Mouse (Mus musculus): ENCODE results near the gene Irf2bpl. TPM values are rescaled to one million over a fixed set of nuclear protein-coding genes. Genes with fewer than 3 reads are reported as not detected.

Gene Irf2bpl
- total RNA-seq, 2 experiments from 2014 or later, result 0.77 TPM; not detected in 1

DNA sequence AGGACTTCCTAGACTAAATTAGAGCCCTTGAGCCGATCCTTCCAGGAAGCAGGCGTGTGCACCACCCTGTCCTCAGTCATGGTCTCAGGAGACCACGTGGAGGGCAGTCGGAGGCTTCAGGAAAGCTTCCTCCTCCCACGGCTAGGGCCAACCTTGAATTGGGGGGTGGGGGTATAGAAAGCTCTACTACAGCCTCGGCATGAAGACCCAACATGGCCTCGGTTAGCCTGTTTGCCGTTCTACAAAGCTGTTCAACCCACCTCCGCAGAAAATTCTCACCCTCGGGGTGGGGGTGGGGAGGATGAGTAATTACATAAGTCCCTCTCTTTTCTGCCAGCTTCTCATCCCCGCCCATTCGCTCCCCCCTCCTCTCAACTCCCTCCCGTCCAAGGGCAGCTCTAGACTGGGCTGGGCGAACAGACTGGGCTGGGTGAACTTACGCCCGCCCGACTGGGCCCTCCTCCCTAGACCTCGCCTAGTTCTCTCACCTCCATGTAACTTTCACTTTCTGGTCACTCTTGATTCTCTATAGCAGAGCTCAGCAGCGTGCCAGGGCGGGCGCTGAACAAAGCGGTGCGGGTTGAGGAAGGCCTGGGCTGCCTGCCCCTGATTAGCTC, 48.1 kb downstream of the Irf2bpl start:
- peak; percentile 85 for ATAC-seq (replicated peaks; ENCODE audit: low FRiP score, poor library complexity, severe bottlenecking)

DNA sequence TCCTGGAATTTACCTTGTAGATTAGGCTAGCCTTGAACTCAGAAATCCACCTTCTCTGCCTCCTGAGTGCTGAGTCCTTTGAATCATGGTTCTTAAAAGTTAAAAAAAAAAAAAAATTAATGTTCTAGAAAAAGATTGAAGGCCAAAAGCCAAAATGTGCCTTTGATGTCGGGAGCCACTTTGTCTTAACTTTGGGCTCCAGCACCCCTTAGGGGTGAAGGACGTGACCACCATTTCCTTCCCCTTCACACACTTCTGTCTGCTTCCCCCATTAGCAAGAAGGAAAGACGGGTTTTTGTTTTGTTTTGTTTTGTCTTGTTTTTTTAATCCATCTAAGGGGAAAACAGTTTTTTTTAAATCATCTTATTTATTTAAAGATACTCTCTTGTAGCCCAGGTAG, 48.7 kb downstream of the Irf2bpl start:
- ATAC-seq (replicated peaks; ENCODE audit: low FRiP score, poor library complexity, severe bottlenecking), result no peak

- ATAC-seq (replicated peaks; ENCODE audit: low FRiP score, poor library complexity, severe bottlenecking), result no peak
Measured at GRCm38 (mm10) chr12:86834416-86834772, 50.2 kb downstream of the Irf2bpl start.

- ATAC-seq (replicated peaks; ENCODE audit: low FRiP score, poor library complexity, severe bottlenecking), result peak; percentile 44
Measured at GRCm38 (mm10) chr12:86833711-86834415, 50.7 kb downstream of the Irf2bpl start.

DNA sequence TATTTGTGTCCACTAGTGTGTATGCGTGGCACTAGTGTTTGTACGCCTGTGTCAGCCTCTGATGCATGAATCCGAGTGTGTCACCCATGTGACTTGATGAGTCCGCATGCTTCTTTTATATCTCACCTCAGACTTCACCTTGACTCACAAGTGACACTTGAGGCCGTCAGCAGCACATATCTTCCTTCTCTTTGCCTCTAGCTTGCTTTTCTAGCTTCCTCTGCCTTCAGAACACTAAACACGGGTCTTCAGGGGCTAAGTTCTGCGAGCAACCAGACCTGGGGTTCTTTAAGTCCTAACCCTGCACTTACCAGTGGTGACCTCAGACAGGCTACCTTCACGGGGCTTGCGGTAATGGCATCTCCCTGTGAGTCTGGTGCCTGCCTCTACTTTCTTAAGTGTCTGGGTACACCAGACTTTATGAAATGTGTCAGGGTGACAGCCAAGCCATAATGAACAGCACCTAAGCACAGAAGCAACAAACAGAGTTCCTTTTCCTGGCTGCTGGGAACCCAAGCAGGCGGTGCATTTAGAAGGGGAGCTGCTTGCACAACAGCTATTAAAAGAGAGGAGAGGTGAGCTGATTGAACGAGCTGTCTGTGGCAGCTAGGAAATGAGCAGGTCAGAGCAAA, 51.9 kb downstream of the Irf2bpl start:
- ATAC-seq (replicated peaks; ENCODE audit: low FRiP score, poor library complexity, severe bottlenecking), result peak; percentile 8; the same call in 1 of the 2 replicates

- peak; percentile 56 for ATAC-seq (replicated peaks; ENCODE audit: low FRiP score, poor library complexity, severe bottlenecking)
Measured at GRCm38 (mm10) chr12:86831591-86832550, 52.7 kb downstream of the Irf2bpl start.

Other genes with a start within 250 kb of the Irf2bpl start
- not detected in 2 replicates for gene Vash1, start 206.1 kb downstream of the Irf2bpl start, total RNA-seq (2015; ENCODE audit: low replicate concordance)
- gene Vash1, start 206.1 kb downstream of the Irf2bpl start, total RNA-seq (2017; ENCODE audit: low replicate concordance), result not detected in 2 replicates
- not detected in 2 replicates for gene Angel1, start 158.3 kb downstream of the Irf2bpl start, total RNA-seq (2015; ENCODE audit: low replicate concordance)
- 0.09 and 0.14 TPM in 2 replicates for gene Angel1, start 158.3 kb downstream of the Irf2bpl start, total RNA-seq (2017; ENCODE audit: low replicate concordance)
- gene Lrrc74a, start 150.4 kb downstream of the Irf2bpl start, total RNA-seq (2015; ENCODE audit: low replicate concordance), result not detected in 2 replicates
- not detected in 2 replicates for gene Lrrc74a, start 150.4 kb downstream of the Irf2bpl start, total RNA-seq (2017; ENCODE audit: low replicate concordance)
- gene Cipc, start 62.2 kb upstream of the Irf2bpl start, total RNA-seq (2015; ENCODE audit: low replicate concordance), result 4.8 and 7.1 TPM in 2 replicates
- gene Cipc, start 62.2 kb upstream of the Irf2bpl start, total RNA-seq (2017; ENCODE audit: low replicate concordance), result 5.6 and 8.2 TPM in 2 replicates
- gene Zdhhc22, start 105.6 kb upstream of the Irf2bpl start, total RNA-seq (2015; ENCODE audit: low replicate concordance), result not detected in 2 replicates
- gene Zdhhc22, start 105.6 kb upstream of the Irf2bpl start, total RNA-seq (2017; ENCODE audit: low replicate concordance), result 0.43 TPM in 1 of 2 replicates, not detected in the other
- gene Tmem63c, start 136.5 kb upstream of the Irf2bpl start, total RNA-seq (2015; ENCODE audit: low replicate concordance), result not detected in 2 replicates
- not detected in 2 replicates for gene Tmem63c, start 136.5 kb upstream of the Irf2bpl start, total RNA-seq (2017; ENCODE audit: low replicate concordance)
- gene Ngb, start 217.7 kb upstream of the Irf2bpl start, total RNA-seq (2015; ENCODE audit: low replicate concordance), result not detected in 2 replicates
- not detected in 2 replicates for gene Ngb, start 217.7 kb upstream of the Irf2bpl start, total RNA-seq (2017; ENCODE audit: low replicate concordance)